Mouse (Mus musculus): ENCODE measurements around the gene Eprs.

GRCm38 (mm10) chr1:185420776-185421175 is 57.9 kb downstream of the Eprs start:
- TF ChIP-seq CTCF (IDR thresholded peaks at IDR 0.05; ENCODE audit: extremely low read depth, insufficient read depth, insufficient read length, insufficient replicate concordance) (no peak), POLR2A (IDR thresholded peaks at IDR 0.05; ENCODE audit: low read depth, low read length) (no peak)

Data from spleen, adult 2 months (tissue).